Mouse (Mus musculus) telencephalon, adult 2 months (tissue): ENCODE data around the gene Fos.

Experiments
- DNase-seq: peaks from one replicate; pipeline ENCODE4 v3.0.0-alpha.2; 2011; ENCODE audit warnings: low read depth, low spot score

Fos gene

DNA sequence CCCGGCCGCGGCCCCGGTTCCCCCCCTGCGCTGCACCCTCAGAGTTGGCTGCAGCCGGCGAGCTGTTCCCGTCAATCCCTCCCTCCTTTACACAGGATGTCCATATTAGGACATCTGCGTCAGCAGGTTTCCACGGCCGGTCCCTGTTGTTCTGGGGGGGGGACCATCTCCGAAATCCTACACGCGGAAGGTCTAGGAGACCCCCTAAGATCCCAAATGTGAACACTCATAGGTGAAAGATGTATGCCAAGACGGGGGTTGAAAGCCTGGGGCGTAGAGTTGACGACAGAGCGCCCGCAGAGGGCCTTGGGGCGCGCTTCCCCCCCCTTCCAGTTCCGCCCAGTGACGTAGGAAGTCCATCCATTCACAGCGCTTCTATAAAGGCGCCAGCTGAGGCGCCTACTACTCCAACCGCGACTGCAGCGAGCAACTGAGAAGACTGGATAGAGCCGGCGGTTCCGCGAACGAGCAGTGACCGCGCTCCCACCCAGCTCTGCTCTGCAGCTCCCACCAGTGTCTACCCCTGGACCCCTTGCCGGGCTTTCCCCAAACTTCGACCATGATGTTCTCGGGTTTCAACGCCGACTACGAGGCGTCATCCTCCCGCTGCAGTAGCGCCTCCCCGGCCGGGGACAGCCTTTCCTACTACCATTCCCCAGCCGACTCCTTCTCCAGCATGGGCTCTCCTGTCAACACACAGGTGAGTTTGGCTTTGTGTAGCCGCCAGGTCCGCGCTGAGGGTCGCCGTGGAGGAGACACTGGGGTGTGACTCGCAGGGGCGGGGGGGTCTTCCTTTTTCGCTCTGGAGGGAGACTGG is at the start of gene Fos:
Gene Fos (plus strand): TSS at position 410 of the 817 bp plus-strand sequence.
- no peak for DNase-seq

DNA sequence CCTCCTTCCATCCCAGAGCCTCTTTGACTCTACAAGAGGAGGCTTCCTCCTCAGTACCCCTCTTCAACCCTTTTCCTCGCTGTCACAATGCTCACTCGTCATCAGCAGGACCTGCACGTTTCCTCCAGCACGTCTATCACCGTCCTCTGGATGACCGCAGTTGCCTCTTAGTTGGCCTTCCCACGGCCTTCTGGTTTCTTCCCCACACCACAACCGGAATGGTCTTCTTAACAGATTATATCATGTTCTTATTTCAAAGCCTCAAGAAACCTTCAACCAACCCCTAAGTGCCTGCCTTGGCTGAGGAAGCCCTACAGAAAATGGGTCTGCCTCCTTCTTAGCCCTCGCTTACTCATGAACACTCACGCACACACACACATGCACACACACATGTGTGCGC is 48.0 kb upstream of the Fos start:
- DNase-seq: no peak

DNA sequence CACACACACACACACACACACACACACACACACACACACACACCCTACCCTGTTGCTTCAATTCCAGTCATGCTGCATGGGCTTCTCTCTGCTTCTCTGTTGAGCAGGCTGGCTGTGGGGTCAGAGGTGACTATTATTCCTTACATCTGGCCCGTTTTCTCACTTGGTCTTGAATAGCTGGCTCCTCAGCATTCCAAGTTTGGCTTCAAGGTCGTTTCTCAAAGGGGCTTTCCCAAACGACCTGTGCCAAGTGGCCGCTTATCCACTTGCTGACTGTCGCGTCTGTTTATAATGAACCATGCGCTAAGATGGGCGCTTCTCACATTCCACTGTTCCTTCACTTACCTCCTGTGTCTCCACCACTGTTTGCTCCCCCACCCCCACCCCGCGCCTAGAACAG is 47.6 kb upstream of the Fos start:
- no peak for DNase-seq

DNA sequence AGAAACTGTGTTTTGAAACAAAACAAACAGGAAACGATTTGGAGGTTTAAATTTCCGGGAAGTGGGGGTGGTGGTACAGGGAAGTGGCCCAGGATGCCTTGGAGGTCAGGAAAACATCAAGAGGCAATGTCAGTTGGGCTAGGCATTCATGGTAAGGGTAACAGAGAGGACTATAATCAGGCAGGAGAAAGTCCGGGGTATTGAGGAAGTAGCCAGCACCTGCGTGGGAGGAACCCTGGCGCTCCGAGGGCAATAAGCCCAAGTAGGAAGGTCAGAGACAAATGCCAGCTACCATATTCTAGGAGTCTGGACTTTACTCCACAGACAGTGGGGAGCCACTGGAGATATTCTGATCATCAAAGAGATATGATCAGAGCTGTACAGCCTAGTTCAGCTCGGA is 45.9 kb upstream of the Fos start:
- DNase-seq: no peak

- DNase-seq: no peak
Observed at GRCm38 (mm10) chr12:85429999-85430398, 43.7 kb upstream of the Fos start.

DNA sequence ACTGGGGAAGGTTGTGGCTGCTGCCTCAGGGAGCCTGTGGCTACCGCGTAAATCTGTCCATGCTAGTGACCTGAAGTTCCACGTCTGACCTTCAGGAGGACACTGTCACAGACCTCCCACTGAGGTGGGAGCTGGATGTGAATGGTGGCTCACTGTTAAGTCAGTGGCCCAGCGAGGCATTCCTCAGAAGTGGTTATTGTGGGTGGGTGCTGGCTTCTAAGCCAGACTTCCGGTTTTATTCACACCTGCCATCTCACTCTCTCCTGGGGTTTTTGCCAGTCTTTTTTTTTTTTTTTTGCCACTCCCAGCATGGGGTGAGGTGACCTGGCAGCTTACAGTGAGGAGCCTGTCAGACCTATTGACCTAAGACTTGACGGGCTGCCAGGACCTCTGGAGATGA is 43.3 kb upstream of the Fos start:
- no peak for DNase-seq

DNA sequence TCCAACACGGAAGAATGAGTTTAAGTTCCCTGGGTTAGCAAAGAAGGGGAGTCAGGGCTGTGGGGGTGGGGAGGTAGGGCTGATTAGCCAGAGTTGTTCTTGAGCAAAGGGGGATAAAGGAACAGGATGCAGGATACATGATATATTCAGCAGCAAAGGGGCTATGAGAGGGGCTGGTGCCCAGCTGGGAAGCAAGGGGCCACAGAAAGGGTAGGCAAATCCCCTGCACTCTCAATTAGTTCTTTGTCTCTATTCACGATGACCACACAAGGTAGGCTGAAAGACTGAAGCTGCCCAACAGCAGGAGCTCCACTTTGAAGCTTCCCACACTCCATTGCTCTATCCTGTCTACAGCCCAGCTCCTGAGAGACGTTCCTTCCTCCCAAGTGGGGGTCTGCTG is 39.8 kb upstream of the Fos start:
- DNase-seq: no peak

- no peak for DNase-seq
Observed at GRCm38 (mm10) chr12:85434526-85434925, 39.2 kb upstream of the Fos start.

DNA sequence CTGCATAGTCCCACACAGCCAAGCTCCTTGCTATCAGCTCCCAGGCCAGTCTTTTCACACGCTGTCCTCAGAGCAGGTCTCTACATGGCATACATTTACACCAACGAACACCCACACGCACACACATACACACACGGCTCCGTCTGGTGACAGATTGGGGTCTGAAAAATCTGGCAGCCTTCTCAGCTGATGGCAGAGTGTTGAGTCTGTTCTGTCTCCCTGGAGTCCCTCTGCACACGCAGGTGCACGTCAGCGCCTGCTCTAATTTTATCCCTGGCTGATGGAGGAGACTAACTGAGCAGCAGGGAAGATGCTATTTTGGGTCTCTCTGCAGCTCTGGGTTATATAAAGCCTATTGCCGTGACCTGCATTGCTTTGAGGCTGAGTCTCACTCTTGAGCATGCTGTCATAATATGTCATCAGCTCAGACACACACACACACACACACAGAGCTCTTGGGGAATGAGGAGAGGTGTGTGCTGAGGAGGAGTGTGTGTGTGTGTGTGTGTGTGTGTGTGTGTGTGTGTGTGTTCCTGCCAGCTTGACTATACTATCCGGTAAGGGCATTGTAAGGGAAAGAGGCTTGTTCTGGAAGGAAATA is 37.6 kb upstream of the Fos start:
- peak; percentile 98 for DNase-seq

DNA sequence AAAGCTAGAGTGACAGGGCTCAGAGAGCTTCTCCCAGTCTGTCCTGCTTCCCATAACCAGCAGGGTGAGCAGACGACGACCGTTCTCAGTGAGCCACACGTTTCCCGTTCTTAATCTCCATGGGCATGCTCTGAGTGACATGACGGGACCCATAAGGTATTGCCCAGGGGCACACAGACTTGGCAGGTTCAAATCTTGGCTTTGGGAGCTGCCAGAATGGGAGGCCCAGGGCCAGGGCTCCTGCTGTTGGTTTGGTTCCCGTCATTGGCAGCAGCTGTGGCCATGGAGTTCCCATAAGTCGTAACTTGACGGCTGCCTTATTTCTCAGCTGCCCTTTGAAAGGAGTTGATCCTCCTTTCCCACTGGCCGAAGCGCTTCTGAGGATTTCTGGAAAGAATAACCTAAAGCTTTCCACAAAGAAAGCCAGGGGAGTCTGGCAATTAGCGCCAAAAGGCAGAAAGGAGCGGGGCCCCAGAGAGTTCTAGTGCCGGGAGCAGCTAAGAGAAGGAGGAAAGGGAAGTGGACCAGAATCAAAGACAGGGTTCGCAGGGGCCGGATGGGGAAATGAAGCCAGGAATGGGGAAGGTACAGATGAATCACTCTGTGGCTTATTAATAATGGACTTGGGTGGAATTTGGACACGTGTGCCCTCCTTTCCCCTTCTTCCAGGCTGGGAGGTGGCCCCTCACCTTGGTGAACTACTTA is 36.4 kb upstream of the Fos start:
- no peak for DNase-seq

- DNase-seq: no peak
Observed at GRCm38 (mm10) chr12:85443456-85443855, 30.2 kb upstream of the Fos start.

- no peak for DNase-seq
Observed at GRCm38 (mm10) chr12:85444646-85445045, 29.0 kb upstream of the Fos start.

DNA sequence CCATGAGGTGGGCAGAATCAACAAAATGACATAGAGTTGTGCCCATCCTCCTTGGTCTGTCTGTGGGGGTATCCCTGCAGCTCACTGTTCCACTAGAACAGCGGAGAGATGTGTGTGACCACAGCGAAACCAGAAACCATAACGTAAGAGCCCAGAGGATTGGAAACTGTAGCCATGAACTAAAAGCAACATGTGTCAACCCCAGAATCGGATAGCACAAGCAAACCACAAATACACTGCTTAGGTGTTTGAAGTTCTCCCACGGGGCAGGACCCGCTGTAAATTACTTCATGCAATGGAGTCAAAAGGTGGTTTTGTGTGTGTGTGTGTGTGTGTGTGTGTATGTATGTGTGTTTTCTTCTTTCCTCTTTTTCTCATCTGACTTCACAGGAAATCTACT is 26.7 kb upstream of the Fos start:
- no peak for DNase-seq

DNA sequence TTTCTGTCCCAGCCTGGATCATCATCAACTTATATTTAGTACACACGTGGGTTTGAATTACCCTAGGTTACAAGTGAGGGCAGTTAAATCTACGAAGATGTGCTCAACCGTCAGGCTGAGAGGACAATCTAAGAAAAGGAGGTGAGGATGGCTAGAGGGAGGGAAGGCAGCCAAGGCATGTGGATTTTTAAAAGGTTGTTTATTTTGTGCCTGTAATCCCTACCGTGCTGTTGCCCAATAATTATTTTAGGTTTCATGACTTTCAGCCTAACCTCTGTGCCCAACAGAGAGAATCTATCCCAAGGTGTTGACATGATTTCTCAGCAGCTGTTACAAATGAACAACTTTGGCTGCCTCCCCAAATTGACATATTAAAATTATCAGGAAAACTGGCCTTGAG is 26.2 kb upstream of the Fos start:
- no peak for DNase-seq

DNA sequence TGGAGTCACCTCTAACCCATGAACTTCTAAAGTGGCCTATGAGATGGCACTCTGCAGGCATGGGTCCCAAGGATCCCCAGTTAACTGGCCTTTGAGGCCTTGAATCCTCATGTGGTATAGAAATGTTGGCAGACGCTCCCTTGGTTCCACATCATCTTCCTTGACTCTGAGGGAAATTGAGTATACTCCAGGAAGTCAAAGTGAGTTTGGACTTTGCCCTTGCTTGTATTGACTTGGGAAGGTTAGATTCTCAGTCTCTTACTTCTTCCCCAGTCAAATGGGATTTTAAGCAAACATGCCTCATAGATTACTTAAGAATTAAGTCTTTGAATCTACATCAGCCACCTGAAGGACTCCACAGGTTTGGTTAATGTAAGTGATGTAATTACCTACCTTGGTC is 24.2 kb upstream of the Fos start:
- no peak for DNase-seq

DNA sequence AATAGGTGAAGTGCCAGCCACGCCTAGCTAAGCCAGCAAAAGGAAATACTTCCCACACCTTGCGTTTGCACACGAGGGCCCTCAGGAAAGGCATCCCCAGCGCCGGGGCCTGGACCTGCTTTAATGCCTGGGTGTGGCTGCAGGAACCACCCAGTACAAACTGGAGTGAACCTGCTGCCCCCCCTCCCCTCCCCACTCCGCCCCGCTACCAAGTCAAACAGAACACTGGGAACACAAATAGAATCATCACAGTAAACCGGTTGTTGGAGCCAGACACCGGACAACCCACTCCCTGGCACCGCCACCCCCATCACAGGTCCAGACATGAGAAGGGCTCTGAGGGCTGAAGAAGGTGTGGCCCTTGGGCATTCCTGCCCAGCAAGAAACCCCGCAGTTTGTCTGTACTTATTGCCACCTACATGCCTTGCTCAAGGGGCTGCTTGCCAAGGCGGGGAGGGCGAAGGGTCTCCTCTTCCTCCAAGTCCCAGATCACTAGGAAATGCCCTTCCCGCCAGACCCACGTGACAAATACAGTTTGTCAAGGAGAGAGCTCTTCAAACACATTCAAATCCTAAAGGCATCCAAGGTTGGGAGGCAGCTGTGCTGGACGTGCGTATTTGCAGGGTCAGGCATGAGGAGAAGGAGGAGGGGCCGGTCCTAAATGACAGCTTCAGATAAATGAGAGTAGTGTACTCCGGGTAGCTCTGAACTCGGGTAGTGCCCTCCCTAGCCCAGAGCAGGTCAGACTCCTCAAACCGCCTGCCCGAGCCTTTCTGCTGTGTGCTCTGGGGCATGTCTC is 21.8 kb upstream of the Fos start:
- DNase-seq: no peak

DNA sequence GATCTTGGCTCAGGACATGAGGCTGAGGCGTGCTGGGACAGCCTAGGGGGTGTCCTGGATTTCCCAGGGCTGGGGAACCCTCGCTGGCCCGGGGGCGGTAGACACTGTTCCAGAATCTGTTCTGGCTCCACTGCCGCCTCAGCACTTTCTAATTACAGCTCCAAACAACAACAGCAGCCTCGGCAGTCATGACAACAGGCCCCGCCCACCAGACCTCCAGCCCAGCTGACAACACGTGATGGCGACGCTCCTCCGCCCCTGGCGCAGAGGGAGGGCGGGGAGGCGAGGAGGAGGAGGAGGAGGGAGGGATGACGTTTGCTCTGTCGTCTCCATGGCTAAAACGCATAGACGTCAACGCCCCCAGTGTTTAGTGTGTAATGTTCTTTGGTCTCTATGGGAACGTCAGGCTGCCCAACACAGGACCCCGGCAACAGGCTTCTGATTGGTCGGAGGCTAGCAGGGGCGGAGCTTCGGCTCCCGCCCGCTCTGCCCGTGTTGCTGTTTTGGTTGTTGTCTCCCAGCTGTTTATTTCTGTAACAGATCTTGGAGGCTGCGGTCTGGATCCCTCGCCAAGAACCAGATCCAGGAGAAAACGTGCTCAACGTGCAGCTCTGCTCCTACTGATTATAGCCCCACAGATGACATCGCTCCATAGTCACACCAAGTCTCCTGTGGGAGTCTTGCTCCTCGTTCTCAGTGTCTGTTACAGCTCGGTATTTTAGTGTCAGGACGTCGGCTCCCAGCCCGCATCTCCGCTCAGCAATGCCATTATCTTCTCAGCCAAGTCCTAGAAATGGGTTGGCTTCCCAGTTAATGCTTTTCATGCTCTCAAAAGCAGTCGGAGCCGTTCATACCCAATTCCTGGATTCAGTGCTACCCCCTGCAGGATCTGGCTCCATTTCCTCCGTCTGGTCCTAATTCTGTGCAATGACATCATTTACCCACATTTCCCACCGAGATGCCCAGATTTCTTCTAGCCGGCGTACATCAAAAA is 18.3 kb upstream of the Fos start:
- DNase-seq: peak; percentile 99

- DNase-seq: no peak
Observed at GRCm38 (mm10) chr12:85456276-85456675, 17.4 kb upstream of the Fos start.

- DNase-seq: no peak
Observed at GRCm38 (mm10) chr12:85456966-85457505, 16.7 kb upstream of the Fos start.

GRCm38 (mm10) chr12:85459820-85460219 is 13.9 kb upstream of the Fos start:
- no peak for DNase-seq
